Mouse (Mus musculus) MEL (cell line): ENCODE results near the gene Klk12. TPM values are rescaled to one million over a fixed set of nuclear protein-coding genes. Genes with fewer than 3 reads are reported as not detected.

ENCODE experiments used
- DNase-seq: peaks from one replicate; pipeline ENCODE4 v3.0.0; 2011; ENCODE audit warnings: low read depth, low spot score
- H3K27ac ChIP-seq: 2 replicates; pipeline ENCODE4 v1.5.1; 2012; ENCODE audit warnings: low read depth, mild to moderate bottlenecking, control low read depth, low read length, moderate library complexity; ENCODE audit not compliant: control insufficient read depth
- H3K27me3 ChIP-seq, 2 experiments: fragments of 150-350 bp in 1 of 2; sonication (generic) in 1 of 2; 2 replicates each; pipeline ENCODE4 v1.6.1; 2012; ENCODE audit warnings: low read length in 2 of 2, mild to moderate bottlenecking in 2 of 2, improper control_type of control experiment in 1 of 2, moderate library complexity in 1 of 2; ENCODE audit not compliant: insufficient read depth in 2 of 2, control insufficient read depth in 1 of 2
- H3K36me3 ChIP-seq, 2 experiments: 2 replicates each; pipeline ENCODE4 v1.6.1; 2012 to 2014; ENCODE audit warnings: low read length in 2 of 2, improper control_type of control experiment in 1 of 2, inconsistent platforms in 1 of 2, mild to moderate bottlenecking in 1 of 2; ENCODE audit not compliant: insufficient read depth in 2 of 2, control insufficient read depth in 1 of 2
- H3K4me1 ChIP-seq, 2 experiments: fragments of 150-350 bp in 1 of 2; sonication (generic) in 1 of 2; 2 replicates each; pipeline ENCODE4 v1.6.1; 2012; ENCODE audit warnings: low read length in 2 of 2, improper control_type of control experiment in 1 of 2, mild to moderate bottlenecking in 1 of 2; ENCODE audit not compliant: insufficient read depth in 2 of 2, control insufficient read depth in 1 of 2
- H3K4me3 ChIP-seq, 2 experiments: fragments of 150-350 bp in 1 of 2; sonication (generic) in 1 of 2; 2 replicates each; pipeline ENCODE4 v1.5.1; 2012; ENCODE audit warnings: low read depth in 2 of 2, low read length in 2 of 2, mild to moderate bottlenecking in 2 of 2, moderate library complexity in 2 of 2, control low read depth in 1 of 2, improper control_type of control experiment in 1 of 2; ENCODE audit not compliant: control insufficient read depth in 1 of 2, insufficient read depth in 1 of 2
- H3K79me2 ChIP-seq: 2 replicates; pipeline ENCODE4 v1.6.1; 2012; ENCODE audit warnings: mild to moderate bottlenecking, low read length, moderate library complexity; ENCODE audit not compliant: control insufficient read depth, poor library complexity, insufficient read depth
- H3K9ac ChIP-seq: 2 replicates; pipeline ENCODE4 v1.6.1; 2012; ENCODE audit warnings: low read depth, mild to moderate bottlenecking, control low read depth, low read length, moderate library complexity; ENCODE audit not compliant: control insufficient read depth, poor library complexity, severe bottlenecking
- H3K9me3 ChIP-seq: fragments of 150-350 bp; sonication (generic); replicated peaks from 2 replicates; pipeline ENCODE4 v1.6.1; 2012; ENCODE audit warnings: mild to moderate bottlenecking, low read length, improper control_type of control experiment, moderate library complexity; ENCODE audit not compliant: insufficient read depth
- CTCF ChIP-seq, 3 experiments: IDR thresholded peaks in 2 of 3; conservative IDR thresholded peaks in 1 of 3; 2 replicates each; pipeline ENCODE4 v1.5.1; 2011 to 2012; ENCODE audit warnings: low read length in 3 of 3, low read depth in 2 of 3, mild to moderate bottlenecking in 2 of 3, improper control_type of control experiment in 1 of 3, inconsistent platforms in 1 of 3, mixed read lengths in 1 of 3, moderate library complexity in 1 of 3; ENCODE audit not compliant: control insufficient read depth in 1 of 3, insufficient read depth in 1 of 3, poor library complexity in 1 of 3, severe bottlenecking in 1 of 3
- EP300 ChIP-seq, 2 experiments: IDR thresholded peaks; 2 replicates each; pipeline ENCODE4 v1.6.1; 2011; ENCODE audit warnings: improper control_type of control experiment in 2 of 2, low read length in 2 of 2, low read depth in 1 of 2, mild to moderate bottlenecking in 1 of 2
- GABPA ChIP-seq: IDR thresholded peaks from 2 replicates; pipeline ENCODE4 v1.6.1; 2012; ENCODE audit warnings: low read depth, mild to moderate bottlenecking, inconsistent platforms, low read length, improper control_type of control experiment, moderate library complexity
- GATA1 ChIP-seq: IDR thresholded peaks from 2 replicates; pipeline ENCODE4 v1.6.1; 2011; ENCODE audit warnings: low read depth, low read length, improper control_type of control experiment
- HCFC1 ChIP-seq: IDR thresholded peaks from 2 replicates; pipeline ENCODE4 v1.6.1; 2012; ENCODE audit warnings: low read depth, mild to moderate bottlenecking, inconsistent platforms, low read length, improper control_type of control experiment, moderate library complexity
- MAZ ChIP-seq: IDR thresholded peaks from 2 replicates; pipeline ENCODE4 v1.6.1; 2012; ENCODE audit warnings: low read depth, mild to moderate bottlenecking, inconsistent platforms, low read length, improper control_type of control experiment
- MEF2A ChIP-seq: IDR thresholded peaks from 2 replicates; pipeline ENCODE4 v1.6.1; 2014; ENCODE audit warnings: low read depth, mild to moderate bottlenecking, inconsistent platforms, low read length, improper control_type of control experiment; ENCODE audit not compliant: poor library complexity, insufficient replicate concordance, severe bottlenecking; ENCODE audit errors: extremely low read depth
- MXI1 ChIP-seq: IDR thresholded peaks from 2 replicates; pipeline ENCODE4 v1.6.1; 2011; ENCODE audit warnings: mild to moderate bottlenecking, low read depth, low read length, improper control_type of control experiment
- MYC ChIP-seq: IDR thresholded peaks from 2 replicates; pipeline ENCODE4 v1.6.1; 2011; ENCODE audit warnings: low read depth, mild to moderate bottlenecking, low read length, improper control_type of control experiment, moderate library complexity
- NRF1 ChIP-seq: IDR thresholded peaks from 2 replicates; pipeline ENCODE4 v1.6.1; 2014; ENCODE audit warnings: low read depth, mild to moderate bottlenecking, inconsistent platforms, low read length, improper control_type of control experiment, moderate library complexity; ENCODE audit not compliant: poor library complexity, insufficient read depth, severe bottlenecking
- RCOR1 ChIP-seq: IDR thresholded peaks from 2 replicates; pipeline ENCODE4 v1.6.1; 2012; ENCODE audit warnings: low read depth, mild to moderate bottlenecking, inconsistent platforms, low read length, improper control_type of control experiment
- SIN3A ChIP-seq: IDR thresholded peaks from 2 replicates; pipeline ENCODE4 v1.6.1; 2012; ENCODE audit warnings: low read length, improper control_type of control experiment, inconsistent platforms
- SMC3 ChIP-seq: IDR thresholded peaks from 2 replicates; pipeline ENCODE4 v1.6.1; 2011; ENCODE audit warnings: low read depth, low read length, improper control_type of control experiment
- TBP ChIP-seq: IDR thresholded peaks from 2 replicates; pipeline ENCODE4 v1.8.0; 2011; ENCODE audit warnings: low read depth, low read length, improper control_type of control experiment
- TCF12 ChIP-seq: IDR thresholded peaks from 2 replicates; pipeline ENCODE4 v1.6.1; 2014; ENCODE audit warnings: low read depth, mild to moderate bottlenecking, inconsistent platforms, low read length, improper control_type of control experiment, moderate library complexity
- UBTF ChIP-seq: IDR thresholded peaks from 2 replicates; pipeline ENCODE4 v1.6.1; 2012; ENCODE audit warnings: low read depth, mild to moderate bottlenecking, inconsistent platforms, low read length, improper control_type of control experiment, moderate library complexity, borderline replicate concordance; ENCODE audit not compliant: insufficient read depth
- USF1 ChIP-seq: IDR thresholded peaks from 2 replicates; pipeline ENCODE4 v1.6.1; 2014; ENCODE audit warnings: low read depth, mild to moderate bottlenecking, inconsistent platforms, low read length, improper control_type of control experiment, moderate library complexity
- USF2 ChIP-seq, 2 experiments: IDR thresholded peaks; 2 replicates each; pipeline ENCODE4 v1.6.1; 2011 to 2012; ENCODE audit warnings: improper control_type of control experiment in 2 of 2, low read length in 2 of 2, borderline replicate concordance in 1 of 2, inconsistent platforms in 1 of 2, low read depth in 1 of 2, mild to moderate bottlenecking in 1 of 2; ENCODE audit not compliant: insufficient read depth in 1 of 2
- ZC3H11A ChIP-seq: IDR thresholded peaks from 2 replicates; pipeline ENCODE4 v1.6.1; 2012; ENCODE audit warnings: low read depth, mild to moderate bottlenecking, inconsistent platforms, low read length, improper control_type of control experiment
- ZKSCAN1 ChIP-seq: IDR thresholded peaks from 2 replicates; pipeline ENCODE4 v1.6.1; 2012; ENCODE audit warnings: low read depth, mild to moderate bottlenecking, inconsistent platforms, low read length, improper control_type of control experiment, moderate library complexity
- ZMIZ1 ChIP-seq: IDR thresholded peaks from 2 replicates; pipeline ENCODE4 v1.6.1; 2012; ENCODE audit warnings: low read depth, mild to moderate bottlenecking, inconsistent platforms, low read length, improper control_type of control experiment, moderate library complexity
- polyA plus RNA-seq, 2 experiments: library from polyadenylated mRNA; stranded (reverse) in 1 of 2; unstranded in 1 of 2; fragments of >175 nt in 1 of 2; fragments of >200 nt in 1 of 2; gene quantifications; 2 replicates each; pipeline versions ENCODE4 v1.2.1 to v1.2.4; 2012; ENCODE audit warnings: low replicate concordance in 2 of 2, low read depth in 1 of 2; ENCODE audit not compliant: insufficient read length in 2 of 2, insufficient read depth in 1 of 2, missing spikeins in 1 of 2
- total RNA-seq: library from RNA; depleted of rRNA; stranded (reverse); fragments of 300-350 nt; gene quantifications from 2 replicates; pipeline ENCODE4 v1.2.3, GENCODE M21; 2012

The Klk12 gene
- total and polyA plus RNA-seq, 3 experiments = not detected

GRCm38 (mm10) chr7:43788096-43788495, 19.4 kb downstream of the Klk12 start:
- Histone ChIP-seq H3K9me3 (no peaks in the 10 kb centered on the region), H3K36me3 (no peaks in the 10 kb centered on the region), H3K9ac (no peak overlapping the region), H3K27me3 (no peaks in the 10 kb centered on the region), H3K4me1 (no peaks in the 10 kb centered on the region), H3K27ac (no peak overlapping the region), H3K4me3 (no peak overlapping the region), H3K79me2 (no peaks in the 10 kb centered on the region)
- DNase-seq = no peak
- TF ChIP-seq NRF1 = no peak
- TF ChIP-seq USF1 = no peak
- no peak for TF ChIP-seq SIN3A
- no peak for TF ChIP-seq ZC3H11A
- TF ChIP-seq MXI1 = no peak
- TF ChIP-seq MAZ = no peak
- TF ChIP-seq CTCF (IDR thresholded peaks at IDR 0.05 in 2 of 3, conservative IDR thresholded peaks at IDR 0.05 in 1 of 3; ENCODE audit: control insufficient read depth in 1 of 3, insufficient read depth in 1 of 3, low read depth in 2 of 3, low read length in 3 of 3, poor library complexity in 1 of 3, severe bottlenecking in 1 of 3) = no peak
- TF ChIP-seq GATA1 = no peak
- no peak for TF ChIP-seq TBP
- TF ChIP-seq SMC3 = no peak
- no peak for TF ChIP-seq MEF2A
- no peak for TF ChIP-seq ZKSCAN1
- no peak for TF ChIP-seq GABPA
- no peak for TF ChIP-seq TCF12
- TF ChIP-seq USF2 (IDR thresholded peaks at IDR 0.05; ENCODE audit: borderline replicate concordance in 1 of 2, insufficient read depth in 1 of 2, low read depth in 1 of 2, low read length in 2 of 2) = no peak

DNA sequence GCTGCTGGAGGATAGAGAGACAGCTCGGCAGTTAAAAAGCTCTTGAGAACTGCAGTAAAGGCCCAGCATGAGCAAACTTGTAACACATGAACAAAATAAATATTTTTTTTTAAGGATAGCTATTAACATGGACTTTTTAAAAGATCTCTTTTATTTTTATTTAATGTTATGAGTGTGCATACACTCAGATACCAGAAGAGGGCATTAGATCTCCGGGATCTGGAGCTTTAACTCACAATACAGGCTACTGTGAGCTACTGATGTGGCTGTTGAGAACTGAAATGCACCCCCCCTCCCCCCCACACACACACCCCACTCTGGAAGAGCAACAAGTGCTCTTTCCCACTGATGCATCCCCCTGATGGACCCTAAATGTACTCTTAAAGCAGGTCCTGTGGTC, 20.6 kb downstream of the Klk12 start:
- no peaks in the 10 kb centered on the region for H3K9me3 ChIP-seq
- no peak overlapping the region for H3K9ac ChIP-seq
- H3K79me2 ChIP-seq = no peaks in the 10 kb centered on the region
- no peaks in the 10 kb centered on the region for H3K4me1 ChIP-seq
- H3K4me3 ChIP-seq = no peak overlapping the region
- DNase-seq = no peak
- H3K27ac ChIP-seq = no peak overlapping the region
- H3K36me3 ChIP-seq = no peaks in the 10 kb centered on the region
- no peaks in the 10 kb centered on the region for H3K27me3 ChIP-seq
- TF ChIP-seq ZC3H11A = no peak
- TF ChIP-seq UBTF = no peak
- no peak for TF ChIP-seq MAZ
- no peak for TF ChIP-seq RCOR1
- no peak for TF ChIP-seq EP300 (IDR thresholded peaks at IDR 0.05; ENCODE audit: low read depth in 1 of 2, low read length in 2 of 2)
- no peak for TF ChIP-seq MYC
- TF ChIP-seq ZMIZ1 = no peak
- no peak for TF ChIP-seq HCFC1
